Mouse (Mus musculus) lung, embryonic 16.5 days (tissue): ENCODE data around the gene Kctd13. TPM values are rescaled to one million over a fixed set of nuclear protein-coding genes. Genes with fewer than 3 reads are reported as not detected.

Source experiments
- ATAC-seq: fragments of 200-750 bp; cut with Nextera tagmentation; 2 replicates; pipeline ENCODE4 v1.8.0; 2017; ENCODE audit warnings: low read depth, mild to moderate bottlenecking, moderate library complexity
- H3K27ac ChIP-seq: fragments of 300-500 bp; sonication (generic); 2 replicates; pipeline ENCODE4 v1.5.1; 2014; ENCODE audit warnings: mild to moderate bottlenecking, control low read depth, low read length
- H3K27me3 ChIP-seq: fragments of 300-500 bp; sonication (generic); 2 replicates; pipeline ENCODE4 v1.6.1; 2014; ENCODE audit warnings: low read depth, low read length, mixed read lengths; ENCODE audit not compliant: control insufficient read depth, insufficient read depth
- H3K36me3 ChIP-seq: fragments of 300-500 bp; sonication (generic); 2 replicates; pipeline ENCODE4 v1.6.1; 2014; ENCODE audit warnings: low read length; ENCODE audit not compliant: control insufficient read depth, insufficient read depth
- H3K4me1 ChIP-seq: fragments of 300-500 bp; sonication (generic); replicated peaks from 2 replicates; pipeline ENCODE4 v1.6.1; 2014; ENCODE audit warnings: low read length, mixed read lengths; ENCODE audit not compliant: control insufficient read depth, insufficient read depth
- H3K4me2 ChIP-seq: fragments of 300-500 bp; sonication (generic); 2 replicates; pipeline ENCODE4 v1.6.1; 2014; ENCODE audit warnings: low read depth, low read length, control low read depth
- H3K4me3 ChIP-seq: fragments of 300-500 bp; sonication (generic); 2 replicates; pipeline ENCODE4 v1.5.1; 2014; ENCODE audit warnings: mild to moderate bottlenecking, low read length, control low read depth
- H3K9ac ChIP-seq: fragments of 300-500 bp; sonication (generic); 2 replicates; pipeline ENCODE4 v1.6.1; 2014; ENCODE audit warnings: low read length, control low read depth
- H3K9me3 ChIP-seq: fragments of 300-500 bp; sonication (generic); 2 replicates; pipeline ENCODE4 v1.6.1; 2016; ENCODE audit warnings: low read length; ENCODE audit not compliant: control insufficient read depth
- WGBS: fragments of 180-500 bp; shearing (Covaris S2); extraction: QIAGEN DNeasy Blood & Tissue Kit; methylation state at CpG from one replicate; pipeline ENCODE4 v1.1.7; 2014; 5-methylcytosine and 5-hydroxymethylcytosine counted together
- polyA plus RNA-seq: library from polyadenylated mRNA; unstranded; fragments of >200 nt; fragmentation: Nextera tagmentation; extraction: Ambion mirVana; gene quantifications from 2 replicates; pipeline ENCODE4 v1.2.1, GENCODE M21; 2015

The Kctd13 gene
- polyA plus RNA-seq: 11.7 and 12.3 TPM in 2 replicates

DNA sequence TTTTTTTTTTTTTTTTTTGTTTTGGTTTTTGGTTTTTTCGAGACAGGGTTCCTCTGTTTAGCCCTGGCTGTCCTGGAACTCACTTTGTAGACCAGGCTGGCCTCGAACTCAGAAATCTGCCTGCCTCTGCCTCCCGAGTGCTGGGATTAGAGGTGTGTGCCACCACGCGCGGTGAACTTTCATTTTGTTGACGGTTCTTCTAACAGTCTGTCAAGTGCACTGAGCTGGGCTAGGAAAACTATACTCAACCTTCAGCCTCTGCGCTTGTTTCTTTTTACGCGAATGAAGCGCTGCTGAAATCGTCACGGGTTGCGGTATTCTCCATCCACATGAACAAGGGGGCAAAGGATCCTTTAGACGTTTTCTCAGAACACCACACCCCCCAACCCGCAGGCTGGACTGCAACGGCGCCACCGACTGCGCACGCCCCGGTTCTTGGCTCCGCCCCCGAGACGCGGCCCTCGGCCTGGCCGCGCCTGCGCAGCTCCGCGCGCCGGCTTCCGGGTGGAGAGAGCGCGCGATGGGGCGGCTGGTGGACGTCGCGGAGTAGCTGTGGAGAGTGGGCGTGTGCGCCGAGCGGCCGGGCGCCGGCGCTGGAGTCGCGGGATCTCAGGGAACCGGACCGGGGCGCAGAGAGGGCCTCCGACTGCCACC, at the start of gene Kctd13:
Kctd13 (plus strand) TSS at position 496 of the 654 bp plus-strand sequence.
- ATAC-seq: peak; percentile 99
- Histone ChIP-seq H3K4me2 (peak within 1 kb of the TSS; percentile 97), H3K27me3 (no peaks in the 10 kb centered on the region), H3K9me3 (no peaks in the 10 kb centered on the region), H3K27ac (peak within 1 kb of the TSS; percentile 73), H3K4me1 (peaks cover 7% of the 10 kb centered on the region), H3K36me3 (no peaks in the 10 kb centered on the region), H3K9ac (peak within 1 kb of the TSS; percentile 87), H3K4me3 (peak within 1 kb of the TSS; percentile 93)
- 3% methylated on average over 53 of the region's 56 CpGs for WGBS

GRCm38 (mm10) chr7:126881040-126881439, 47.6 kb upstream of the Kctd13 start:
- Histone ChIP-seq H3K36me3 (peaks cover 32% of the 10 kb centered on the region), H3K9ac (no peak overlapping the region), H3K27me3 (no peaks in the 10 kb centered on the region), H3K4me1 (peaks cover 19% of the 10 kb centered on the region), H3K9me3 (no peaks in the 10 kb centered on the region), H3K4me2 (peak overlapping the region; percentile 65), H3K4me3 (peak overlapping the region; percentile 76; the same call in 1 of the 2 replicates), H3K27ac (peak overlapping the region; percentile 68)
- no peak for ATAC-seq
- 61% methylated on average over 6 of the region's 6 CpGs for WGBS

DNA sequence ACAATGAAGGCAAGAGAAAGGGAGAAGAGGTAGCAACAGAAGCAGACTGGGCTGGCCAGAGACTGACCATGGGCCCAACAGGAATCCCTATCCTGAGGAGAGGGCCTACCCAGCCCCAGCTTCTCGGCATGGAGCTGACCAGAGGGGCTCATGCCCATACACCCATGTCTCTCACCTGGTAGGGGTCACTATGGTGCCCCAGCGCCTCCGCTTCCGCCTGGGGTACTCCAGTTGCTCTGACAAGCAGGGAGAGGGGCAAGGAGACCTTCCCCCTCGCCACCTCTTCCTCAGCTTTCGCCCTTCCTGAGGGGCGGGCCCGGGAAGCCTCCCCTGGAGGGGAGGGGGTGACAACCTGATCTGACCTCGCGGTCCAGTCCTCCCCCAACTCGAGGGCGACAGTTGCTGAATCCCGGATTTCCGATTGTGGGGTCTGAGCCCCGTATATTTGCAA, 44.9 kb upstream of the Kctd13 start:
- Histone ChIP-seq H3K27me3 (no peaks in the 10 kb centered on the region), H3K9me3 (no peaks in the 10 kb centered on the region), H3K4me1 (peaks cover 19% of the 10 kb centered on the region), H3K9ac (peak overlapping the region; percentile 88), H3K4me3 (peak overlapping the region; percentile 76), H3K27ac (peak overlapping the region; percentile 95), H3K36me3 (peaks cover 12% of the 10 kb centered on the region), H3K4me2 (peak overlapping the region; percentile 65)
- no peak for ATAC-seq
- WGBS: 1% methylated on average over 14 of the region's 15 CpGs

- Histone ChIP-seq H3K27me3 (no peaks in the 10 kb centered on the region), H3K4me1 (peaks cover 19% of the 10 kb centered on the region), H3K36me3 (peaks cover 4% of the 10 kb centered on the region), H3K9ac (peak within 1 kb of the TSS; percentile 88), H3K27ac (peak within 1 kb of the TSS; percentile 95), H3K4me3 (peak within 1 kb of the TSS; percentile 76), H3K4me2 (peak within 1 kb of the TSS; percentile 65), H3K9me3 (no peaks in the 10 kb centered on the region)
- WGBS: under 1% methylated on average over 54 of the region's 56 CpGs
- ATAC-seq: peak; percentile 98
Observed at GRCm38 (mm10) chr7:126884286-126885164, 44.2 kb upstream of the Kctd13 start, which contains the start of gene Taok2. TSS of gene Taok2 (minus strand) at chr7:126884703.

DNA sequence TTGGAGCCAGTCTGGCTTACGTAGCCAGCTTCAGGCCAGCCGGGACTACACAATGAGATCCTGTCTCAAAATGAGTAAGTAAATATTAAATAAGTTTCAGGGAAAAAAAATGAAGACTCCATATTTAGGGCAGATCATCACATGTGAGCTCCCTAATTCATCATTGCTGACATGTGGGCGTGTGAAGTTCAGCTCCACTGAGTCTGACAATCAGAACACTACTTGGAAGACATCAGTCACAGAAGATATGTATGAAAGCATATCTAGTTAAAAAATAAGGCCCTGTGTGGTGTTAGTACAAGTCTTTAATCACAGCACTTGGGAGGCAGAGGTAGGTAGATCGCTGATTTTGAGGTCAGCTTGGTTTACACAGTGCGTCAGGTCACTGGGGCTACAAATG, 41.4 kb upstream of the Kctd13 start:
- no peaks in the 10 kb centered on the region for H3K27me3 ChIP-seq
- H3K27ac ChIP-seq: no peak overlapping the region
- 61% methylated on average over 5 of the region's 5 CpGs for WGBS
- H3K4me1 ChIP-seq: peaks cover 12% of the 10 kb centered on the region; the same call in 1 of the 2 replicates
- H3K4me3 ChIP-seq: no peak overlapping the region
- no peak overlapping the region for H3K4me2 ChIP-seq
- H3K9ac ChIP-seq: no peak overlapping the region
- H3K36me3 ChIP-seq: peaks cover 6% of the 10 kb centered on the region
- ATAC-seq: no peak
- no peaks in the 10 kb centered on the region for H3K9me3 ChIP-seq

DNA sequence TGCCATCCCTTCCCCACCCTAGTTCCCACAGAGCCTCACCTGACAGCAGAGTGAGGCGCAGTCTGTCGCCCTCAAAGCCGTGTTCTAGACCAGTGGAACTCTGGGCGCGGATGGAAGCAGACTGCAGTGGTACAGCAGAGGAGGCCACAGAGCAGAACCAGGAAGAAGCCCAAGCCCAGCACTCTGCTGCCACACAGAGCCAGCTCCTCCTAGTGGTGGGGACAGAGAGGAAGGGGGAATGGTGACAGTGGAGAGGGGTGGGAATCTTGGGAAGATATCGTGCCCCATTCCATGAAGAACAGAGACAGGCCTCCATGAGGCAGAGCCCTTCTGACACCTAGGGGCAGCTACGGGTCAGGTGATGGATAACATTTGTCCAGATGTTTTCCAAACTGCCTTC, 39.8 kb upstream of the Kctd13 start:
- Histone ChIP-seq H3K27me3 (no peaks in the 10 kb centered on the region), H3K9me3 (no peaks in the 10 kb centered on the region), H3K36me3 (peaks cover 6% of the 10 kb centered on the region), H3K27ac (no peak overlapping the region), H3K4me1 (peaks cover 3% of the 10 kb centered on the region; the same call in 1 of the 2 replicates), H3K4me3 (no peak overlapping the region), H3K9ac (no peak overlapping the region), H3K4me2 (no peak overlapping the region)
- no peak for ATAC-seq
- WGBS: 43% methylated on average over 7 of the region's 7 CpGs

GRCm38 (mm10) chr7:126896912-126897311, 31.8 kb upstream of the Kctd13 start:
- Histone ChIP-seq H3K4me2 (peak overlapping the region; percentile 78), H3K27me3 (no peaks in the 10 kb centered on the region), H3K4me3 (no peak overlapping the region), H3K27ac (no peak overlapping the region; the same call in 1 of the 2 replicates), H3K36me3 (no peaks in the 10 kb centered on the region), H3K4me1 (peaks cover 10% of the 10 kb centered on the region; the same call in 1 of the 2 replicates), H3K9ac (peak overlapping the region; percentile 82; the same call in 1 of the 2 replicates), H3K9me3 (no peaks in the 10 kb centered on the region)
- no peak for ATAC-seq
- 73% methylated on average over 5 of the region's 5 CpGs for WGBS

DNA sequence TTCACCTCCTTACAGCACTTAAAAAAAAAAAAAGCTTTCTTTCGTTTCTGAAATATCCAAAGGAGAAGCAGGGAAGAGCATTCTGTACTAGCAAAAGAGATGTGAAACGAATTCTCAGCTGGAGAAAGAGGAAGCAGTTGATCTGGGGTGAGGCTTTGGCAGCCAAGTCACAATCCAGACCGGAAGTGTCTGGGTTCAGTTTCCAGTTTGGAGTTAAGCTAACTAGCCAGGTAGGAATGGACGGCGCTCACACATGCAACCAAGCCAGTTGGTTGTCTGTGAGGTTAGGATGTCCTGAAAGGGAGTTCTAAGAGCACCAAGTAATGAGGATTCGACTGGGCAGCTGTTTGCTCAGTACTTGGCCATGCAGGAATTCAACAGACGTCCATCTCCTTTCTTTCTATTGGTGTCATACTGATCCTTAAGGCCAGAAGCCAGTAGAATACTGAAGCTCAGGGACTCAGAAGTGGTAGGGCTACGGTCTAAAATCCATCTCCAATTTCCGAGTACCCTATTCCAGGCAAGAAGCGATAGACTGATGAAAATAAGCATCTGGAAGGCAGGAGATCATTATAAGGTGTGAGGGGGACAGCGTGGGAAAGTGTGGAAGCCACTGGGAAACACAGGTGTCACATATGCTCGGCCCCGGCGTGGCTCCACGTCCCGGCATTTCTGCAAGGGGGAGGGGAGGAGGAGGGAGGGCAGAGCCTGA, 31.1 kb upstream of the Kctd13 start:
- WGBS: 16% methylated on average over 14 of the region's 16 CpGs
- H3K4me2 ChIP-seq: peak overlapping the region; percentile 78

More for the DNA sequence above, 31.1 kb upstream of the Kctd13 start:
- Histone ChIP-seq H3K27ac (peak overlapping the region; percentile 65), H3K9ac (peak overlapping the region; percentile 82), H3K9me3 (no peaks in the 10 kb centered on the region), H3K4me3 (peak overlapping the region; percentile 68), H3K4me1 (peaks cover 10% of the 10 kb centered on the region; the same call in 1 of the 2 replicates), H3K36me3 (no peaks in the 10 kb centered on the region), H3K27me3 (no peaks in the 10 kb centered on the region)
- ATAC-seq: peak; percentile 5; the same call in 1 of the 2 replicates
